Comparison of ENCODE assay signal across 23 mouse cellular contexts in the genomic region with DNA sequence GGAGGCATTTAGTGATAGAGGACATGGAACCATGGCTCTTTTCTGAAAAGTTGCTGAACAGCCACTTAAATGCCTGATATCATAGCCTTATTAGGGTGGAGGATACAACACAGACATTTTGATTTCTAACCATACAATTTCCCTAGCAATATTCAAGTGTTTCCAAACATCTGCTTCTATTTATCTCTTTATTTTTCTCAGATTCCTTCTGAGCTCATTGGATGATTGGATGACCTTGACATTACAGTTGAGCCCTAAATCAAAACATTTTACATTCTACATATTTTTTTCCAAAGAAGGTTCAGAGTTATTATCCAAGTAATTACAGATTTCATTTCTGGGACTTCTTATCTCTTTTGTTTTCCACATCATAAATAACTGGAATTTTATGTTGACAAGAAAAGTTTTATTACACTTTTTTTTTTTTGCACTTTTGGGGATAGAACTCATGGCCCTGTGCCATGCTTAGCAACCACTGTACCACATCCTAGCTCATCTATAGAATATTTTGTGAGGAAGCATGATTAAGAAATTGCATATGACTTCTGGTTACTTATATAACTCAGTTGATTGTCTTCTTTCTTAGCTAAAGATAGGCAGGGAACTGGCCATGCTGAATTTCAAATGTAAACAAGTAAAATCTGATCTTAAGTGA.
A peak's percentile ranks its signal among the peaks of the same experiment; 100 is the strongest.
DNase-seq lines count a peak whose midpoint lies in the region; ATAC-seq and TF ChIP-seq lines count a peak whose summit lies in the region.
"Had no signal": no experiment of that assay in that cellular context is flagged by ENCODE, and none has a peak within 500 bp of the region (broad histone marks: within the 10 kb centered on the region; RNA-seq: fewer than 3 reads in every experiment).

No protein-coding gene starts in this region.

- no peak overlapping the region for H3K27ac ChIP-seq in limb, embryonic 14.5 days (replicated peaks; ENCODE audit: low read depth, low read length)
- H3K27ac ChIP-seq in limb, embryonic 10.5 days: no peak overlapping the region
- peak overlapping the region; percentile 38; the same call in 1 of the 2 replicates for H3K27ac ChIP-seq in lung, postnatal 0 days (ENCODE audit: low read length)
- H3K27ac ChIP-seq: gastrocnemius, adult 2 months; hindbrain, embryonic 10.5 days; limb, embryonic 15.5 days; liver, embryonic 15.5 days; midbrain, embryonic 13.5 days had no signal

- H3K36me3 ChIP-seq in limb, embryonic 14.5 days (ENCODE audit: control insufficient read depth, insufficient read depth, low read length): no peaks in the 10 kb centered on the region
- no peaks in the 10 kb centered on the region for H3K36me3 ChIP-seq in limb, embryonic 10.5 days
- H3K36me3 ChIP-seq in lung, postnatal 0 days (ENCODE audit: insufficient read depth, low read length): no peaks in the 10 kb centered on the region
- no peaks in the 10 kb centered on the region for H3K36me3 ChIP-seq in myocyte (ENCODE audit: control insufficient read depth, insufficient read depth)
- H3K36me3 ChIP-seq: embryonic facial prominence, embryonic 12.5 days; hindbrain, embryonic 10.5 days; limb, embryonic 15.5 days; liver, embryonic 15.5 days; midbrain, embryonic 13.5 days had no signal

- H3K9me3 ChIP-seq in limb, embryonic 14.5 days (ENCODE audit: control insufficient read depth, low read length): no peaks in the 10 kb centered on the region
- no peaks in the 10 kb centered on the region for H3K9me3 ChIP-seq in limb, embryonic 10.5 days (replicated peaks)
- H3K9me3 ChIP-seq in lung, postnatal 0 days (ENCODE audit: low read length): no peaks in the 10 kb centered on the region
- H3K9me3 ChIP-seq: embryonic facial prominence, embryonic 12.5 days; hindbrain, embryonic 10.5 days; limb, embryonic 15.5 days; liver, embryonic 15.5 days; midbrain, embryonic 13.5 days had no signal

- no peak overlapping the region for H3K4me3 ChIP-seq in limb, embryonic 14.5 days (replicated peaks; ENCODE audit: low read length)
- no peak overlapping the region for H3K4me3 ChIP-seq in limb, embryonic 10.5 days
- no peak overlapping the region for H3K4me3 ChIP-seq in lung, postnatal 0 days (ENCODE audit: low read depth, low read length)
- no peak overlapping the region for H3K4me3 ChIP-seq in lung, adult 2 months (replicated peaks; ENCODE audit: extremely low read depth, low read depth, low read length)
- no peak overlapping the region for H3K4me3 ChIP-seq in myocyte
- H3K4me3 ChIP-seq: embryonic facial prominence, embryonic 12.5 days; erythroblast, embryonic 14.5 days; gastrocnemius, adult 2 months; hindbrain, embryonic 10.5 days; limb, embryonic 15.5 days; liver, embryonic 15.5 days; midbrain, embryonic 13.5 days had no signal

- TF ChIP-seq EP300 in lung, postnatal 0 days (IDR thresholded peaks at IDR 0.05): no peak

- no peak overlapping the region for H3K4me2 ChIP-seq in limb, embryonic 14.5 days (replicated peaks; ENCODE audit: low read depth, low read length, severe bottlenecking)
- no peak overlapping the region for H3K4me2 ChIP-seq in lung, postnatal 0 days (replicated peaks; ENCODE audit: low read depth, low read length)
- H3K4me2 ChIP-seq in myocyte (ENCODE audit: low read depth): peak overlapping the region; percentile 25
- H3K4me2 ChIP-seq: embryonic facial prominence, embryonic 12.5 days; limb, embryonic 15.5 days; liver, embryonic 15.5 days; midbrain, embryonic 13.5 days had no signal

- TF ChIP-seq CTCF in lung, postnatal 0 days (IDR thresholded peaks at IDR 0.05): no peak
- no peak for TF ChIP-seq CTCF in lung, adult 2 months (IDR thresholded peaks at IDR 0.05; ENCODE audit: insufficient read depth, low read length)

- TF ChIP-seq POLR2A in limb, embryonic 14.5 days (IDR thresholded peaks at IDR 0.05; ENCODE audit: borderline replicate concordance, extremely low read depth, insufficient read depth, insufficient read length): no peak
- no peak for TF ChIP-seq POLR2A in lung, adult 2 months (IDR thresholded peaks at IDR 0.05; ENCODE audit: borderline replicate concordance, extremely low read depth, low read depth, low read length)
- TF ChIP-seq POLR2A in myocyte (IDR thresholded peaks at IDR 0.05; ENCODE audit: insufficient read length, low read depth): no peak

- no peak for ATAC-seq in limb, embryonic 14.5 days (ENCODE audit: low FRiP score, low read depth)
- ATAC-seq in lung, postnatal 0 days: no peak
- ATAC-seq: activated CD4-positive, CD25-positive, alpha-beta regulatory T cell, adult 4 months; forebrain, embryonic 16.5 days; hindbrain, embryonic 16.5 days; midbrain, embryonic 13.5 days had no signal

- H3K9ac ChIP-seq in limb, embryonic 14.5 days (ENCODE audit: low read depth, low read length, severe bottlenecking): no peak overlapping the region
- H3K9ac ChIP-seq in lung, postnatal 0 days (replicated peaks; ENCODE audit: low read depth): no peak overlapping the region
- H3K9ac ChIP-seq: embryonic facial prominence, embryonic 12.5 days; limb, embryonic 15.5 days; liver, embryonic 15.5 days; midbrain, embryonic 13.5 days had no signal

- H3K27me3 ChIP-seq in limb, embryonic 14.5 days (ENCODE audit: control insufficient read depth, insufficient read depth, low read length): no peaks in the 10 kb centered on the region
- no peaks in the 10 kb centered on the region for H3K27me3 ChIP-seq in limb, embryonic 10.5 days (ENCODE audit: low read depth, poor library complexity, severe bottlenecking)
- no peaks in the 10 kb centered on the region for H3K27me3 ChIP-seq in lung, postnatal 0 days (replicated peaks; ENCODE audit: insufficient read depth, low read length)
- no peaks in the 10 kb centered on the region for H3K27me3 ChIP-seq in myocyte (ENCODE audit: control insufficient read depth, insufficient read depth, insufficient read length)
- H3K27me3 ChIP-seq: embryonic facial prominence, embryonic 12.5 days; limb, embryonic 15.5 days; liver, embryonic 15.5 days; midbrain, embryonic 13.5 days had no signal

- 0 out of 2 replicates have a peak, but pooled peaks cover 6% of the 10 kb centered on the region for H3K4me1 ChIP-seq in limb, embryonic 14.5 days (ENCODE audit: control insufficient read depth, insufficient read depth, low read length)
- no peaks in the 10 kb centered on the region for H3K4me1 ChIP-seq in limb, embryonic 10.5 days
- no peaks in the 10 kb centered on the region; the same call in 1 of the 2 replicates for H3K4me1 ChIP-seq in lung, postnatal 0 days (ENCODE audit: insufficient read depth, low read depth, low read length)
- peaks cover 7% of the 10 kb centered on the region; the same call in 1 of the 2 replicates for H3K4me1 ChIP-seq in lung, adult 2 months (ENCODE audit: control insufficient read depth, insufficient read depth, low read length)
- H3K4me1 ChIP-seq: hindbrain, embryonic 10.5 days; limb, embryonic 15.5 days; liver, embryonic 15.5 days; midbrain, embryonic 13.5 days had no signal

- no peak overlapping the region for H3ac ChIP-seq in myocyte (ENCODE audit: control insufficient read depth, insufficient read length)

- peak; percentile 6 for DNase-seq in kidney, adult 9 months
- DNase-seq in kidney, adult 8-10 months: no peak
- DNase-seq in limb, embryonic 14.5 days (ENCODE audit: low spot score): peak; percentile 30
- no peak for DNase-seq in limb, embryonic 10.5 days (ENCODE audit: low spot score)
- no peak for DNase-seq in lung, postnatal 0 days (ENCODE audit: low spot score)
- DNase-seq in lung, adult 2 months: no peak
- DNase-seq in adrenal gland, adult 8-10 months: no peak
- DNase-seq: cerebellum, adult 8-10 months; cerebellum, postnatal 25 days; gastrocnemius, adult 2 months; heart, postnatal 14 days; kidney, postnatal 36 days; thymus, postnatal 4 days had no signal

- no peaks in the 10 kb centered on the region for H3K79me2 ChIP-seq in myocyte (ENCODE audit: control insufficient read depth, insufficient read depth)

TF ChIP-seq in myocyte, 11 proteins besides CTCF, POLR2A, EP300 and RAD21:
- no peak for TF ChIP-seq SRF (IDR thresholded peaks at IDR 0.05; ENCODE audit: control insufficient read depth, insufficient read length, low read depth)
- no peak for TF ChIP-seq E2F4 (IDR thresholded peaks at IDR 0.05; ENCODE audit: insufficient read depth)
- TF ChIP-seq CEBPB (IDR thresholded peaks at IDR 0.05; ENCODE audit: insufficient read depth, poor library complexity, severe bottlenecking): no peak
- TF ChIP-seq REST (IDR thresholded peaks at IDR 0.05; ENCODE audit: insufficient read depth, insufficient read length): no peak
- no peak for TF ChIP-seq MYOG (IDR thresholded peaks at IDR 0.05; ENCODE audit: control insufficient read depth in 1 of 3, insufficient read depth in 1 of 3, insufficient read length in 2 of 3, low read depth in 2 of 3)
- no peak for TF ChIP-seq USF1 (IDR thresholded peaks at IDR 0.05; ENCODE audit: low read depth)
- no peak for TF ChIP-seq TCF12 (IDR thresholded peaks at IDR 0.05; ENCODE audit: insufficient read depth, poor library complexity, severe bottlenecking)
- no peak for TF ChIP-seq POLR2AphosphoS2 (IDR thresholded peaks at IDR 0.05; ENCODE audit: insufficient read length, low read depth)
- TF ChIP-seq TCF3 (IDR thresholded peaks at IDR 0.05; ENCODE audit: insufficient read length, low read depth): no peak
- TF ChIP-seq MAX (IDR thresholded peaks at IDR 0.05; ENCODE audit: low read depth): no peak

Comparison
In these comparisons a context has a peak if more than half of its experiments do, and no peak if none do; other contexts are left out.
1. DNase-seq: peak in kidney, adult 9 months (single experiment) and limb, embryonic 14.5 days (single experiment); none in kidney, adult 8-10 months (0 of 2), limb, embryonic 10.5 days (single experiment), lung, postnatal 0 days (single experiment), lung, adult 2 months (single experiment) and adrenal gland, adult 8-10 months (single experiment).